In genomic region chr6:90653736-90654135, GRCm38 (mm10) we compare ENCODE assay signal across 8 mouse cellular contexts. TPM values are rescaled to one million over a fixed set of nuclear protein-coding genes. Genes with fewer than 3 reads are reported as not detected.
DNase-seq lines count a peak whose midpoint lies in the region; ATAC-seq and TF ChIP-seq lines count a peak whose summit lies in the region.

No protein-coding gene starts in this region.

- no peak for ATAC-seq in hindbrain, embryonic 11.5 days (ENCODE audit: low FRiP score)
- no peak for ATAC-seq in hindbrain, embryonic 14.5 days (ENCODE audit: low FRiP score)
- ATAC-seq in CD4-positive, CD25-positive, alpha-beta regulatory T cell, adult 4 months = peak; percentile 39
- peak; percentile 71 for ATAC-seq in erythroblast, adult 5-6 weeks (replicated peaks; ENCODE audit: low FRiP score, poor library complexity, severe bottlenecking)
- ATAC-seq in lung, embryonic 14.5 days (ENCODE audit: insufficient read depth) = peak; percentile 56; the same call in 1 of the 2 replicates

- WGBS in hindbrain, embryonic 11.5 days = 58% methylated on average over 2 of the region's 2 CpGs
- 75% methylated on average over 2 of the region's 2 CpGs for WGBS in hindbrain, embryonic 14.5 days
- 55% methylated on average over 2 of the region's 2 CpGs for WGBS in kidney, adult 2 months
- WGBS in lung, embryonic 14.5 days = 35% methylated on average over 2 of the region's 2 CpGs

- TF ChIP-seq POLR2A in kidney, adult 2 months (IDR thresholded peaks at IDR 0.05; ENCODE audit: low read depth, low read length) = no peak

- H3K4me3 ChIP-seq in hindbrain, embryonic 11.5 days (ENCODE audit: low read depth, low read length) = no peak overlapping the region
- no peak overlapping the region for H3K4me3 ChIP-seq in hindbrain, embryonic 14.5 days (replicated peaks; ENCODE audit: low read length)
- H3K4me3 ChIP-seq in kidney, adult 2 months (ENCODE audit: insufficient read depth, low read depth, low read length) = no peak overlapping the region
- no peak overlapping the region for H3K4me3 ChIP-seq in lung, embryonic 14.5 days (ENCODE audit: low read depth, low read length)

- H3K9me3 ChIP-seq in hindbrain, embryonic 11.5 days (ENCODE audit: control insufficient read depth, low read length) = no peaks in the 10 kb centered on the region
- H3K9me3 ChIP-seq in hindbrain, embryonic 14.5 days (ENCODE audit: control insufficient read depth, low read length) = no peaks in the 10 kb centered on the region
- H3K9me3 ChIP-seq in lung, embryonic 14.5 days (ENCODE audit: low read depth, low read length) = no peaks in the 10 kb centered on the region

- H3K4me2 ChIP-seq in hindbrain, embryonic 11.5 days (replicated peaks; ENCODE audit: low read depth, low read length) = no peak overlapping the region
- no peak overlapping the region for H3K4me2 ChIP-seq in hindbrain, embryonic 14.5 days (replicated peaks)
- H3K4me2 ChIP-seq in lung, embryonic 14.5 days = no peak overlapping the region

- no peak overlapping the region for H3K9ac ChIP-seq in hindbrain, embryonic 11.5 days (ENCODE audit: low read depth, low read length)
- no peak overlapping the region for H3K9ac ChIP-seq in hindbrain, embryonic 14.5 days
- H3K9ac ChIP-seq in lung, embryonic 14.5 days = no peak overlapping the region

- no peak overlapping the region for H3K27ac ChIP-seq in hindbrain, embryonic 11.5 days (ENCODE audit: low read depth, low read length)
- H3K27ac ChIP-seq in hindbrain, embryonic 14.5 days = no peak overlapping the region
- no peak overlapping the region for H3K27ac ChIP-seq in kidney, adult 2 months (ENCODE audit: insufficient read depth, low read depth, low read length)
- no peak overlapping the region for H3K27ac ChIP-seq in lung, embryonic 14.5 days (ENCODE audit: low read depth)

- no peaks in the 10 kb centered on the region for H3K4me1 ChIP-seq in hindbrain, embryonic 11.5 days (replicated peaks; ENCODE audit: control insufficient read depth, insufficient read depth, low read length)
- H3K4me1 ChIP-seq in hindbrain, embryonic 14.5 days (replicated peaks; ENCODE audit: control insufficient read depth, insufficient read depth, low read length) = no peaks in the 10 kb centered on the region
- H3K4me1 ChIP-seq in kidney, adult 2 months (ENCODE audit: control insufficient read depth, insufficient read depth, low read length) = no peaks in the 10 kb centered on the region
- H3K4me1 ChIP-seq in lung, embryonic 14.5 days (ENCODE audit: insufficient read depth) = no peaks in the 10 kb centered on the region

- peak; percentile 62 for DNase-seq in hindbrain, embryonic 11.5 days (ENCODE audit: low spot score)
- DNase-seq in hindbrain, embryonic 14.5 days (ENCODE audit: low spot score) = no peak
- DNase-seq in brain, adult 2 months (ENCODE audit: low read depth, low spot score) = peak; percentile 78
- DNase-seq in kidney, adult 2 months = peak; percentile 72
- peak; percentile 75 for DNase-seq in lung, embryonic 14.5 days
- peak; percentile 58 for DNase-seq in skeletal muscle tissue, adult 2 months (ENCODE audit: low read depth, low spot score)

- no peaks in the 10 kb centered on the region for H3K27me3 ChIP-seq in hindbrain, embryonic 11.5 days (ENCODE audit: control insufficient read depth, insufficient read depth, low read length)
- H3K27me3 ChIP-seq in hindbrain, embryonic 14.5 days (ENCODE audit: control insufficient read depth, insufficient read depth, low read length) = no peaks in the 10 kb centered on the region
- H3K27me3 ChIP-seq in kidney, adult 2 months (replicated peaks; ENCODE audit: control insufficient read depth, insufficient read depth, low read length) = no peaks in the 10 kb centered on the region
- H3K27me3 ChIP-seq in lung, embryonic 14.5 days (ENCODE audit: insufficient read depth, low read length) = no peaks in the 10 kb centered on the region

- TF ChIP-seq CTCF in kidney, adult 2 months (conservative IDR thresholded peaks at IDR 0.05; ENCODE audit: insufficient read depth, insufficient read length, low read depth, low read length) = peak; percentile 84
- TF ChIP-seq CTCF in lung, embryonic 14.5 days (IDR thresholded peaks at IDR 0.05; ENCODE audit: low read depth) = peak; percentile 74

- no peaks in the 10 kb centered on the region for H3K36me3 ChIP-seq in hindbrain, embryonic 11.5 days (ENCODE audit: control insufficient read depth, insufficient read depth, low read length)
- no peaks in the 10 kb centered on the region for H3K36me3 ChIP-seq in hindbrain, embryonic 14.5 days (replicated peaks; ENCODE audit: control insufficient read depth, insufficient read depth)
- no peaks in the 10 kb centered on the region for H3K36me3 ChIP-seq in kidney, adult 2 months (ENCODE audit: control insufficient read depth, insufficient read depth, low read length)
- H3K36me3 ChIP-seq in lung, embryonic 14.5 days (ENCODE audit: insufficient read depth) = no peaks in the 10 kb centered on the region

RNA-seq across cellular contexts. Expression of gene Slc41a3, which starts 49.2 kb away (rescaled TPM):
- polyA plus RNA-seq in hindbrain, embryonic 11.5 days (2014; fragmentation: Nextera tagmentation; extraction: Ambion mirVana) = 3.2 and 3.5 TPM in 2 replicates
- polyA plus RNA-seq in hindbrain, embryonic 14.5 days (2014; fragmentation: Nextera tagmentation; extraction: Ambion mirVana) = 6.9 and 7.8 TPM in 2 replicates
- polyA plus RNA-seq in CD4-positive, CD25-positive, alpha-beta regulatory T cell, adult 4 months (2017; shearing (Covaris generic)) = 10 to 100 TPM in 1 of 2 experiments, 1 to 10 TPM in 1; 8.2 to 11.8 TPM
- 1.3 and 1.5 TPM in 2 replicates for total RNA-seq in erythroblast, adult 5-6 weeks (2015; ENCODE audit: low replicate concordance)
- 1.8 and 2.7 TPM in 2 replicates for total RNA-seq in erythroblast, adult 5-6 weeks (2017; ENCODE audit: low replicate concordance)
- 6.3 and 8.0 TPM in 2 replicates for polyA plus RNA-seq in kidney, adult 2 months (2012; rRNA removed)
- 4.7 and 5.4 TPM in 2 replicates for polyA plus RNA-seq in lung, embryonic 14.5 days (2014; fragmentation: Nextera tagmentation; extraction: Ambion mirVana)

Comparison
In these comparisons a context has a peak if more than half of its experiments do, and no peak if none do; other contexts are left out.
1. ATAC-seq: peak in CD4-positive, CD25-positive, alpha-beta regulatory T cell, adult 4 months (single experiment), erythroblast, adult 5-6 weeks (single experiment) and lung, embryonic 14.5 days (single experiment); none in hindbrain, embryonic 11.5 days (single experiment) and hindbrain, embryonic 14.5 days (single experiment).